Mouse (Mus musculus): ENCODE data around the gene Pcdh7. TPM values are rescaled to one million over a fixed set of nuclear protein-coding genes. Genes with fewer than 3 reads are reported as not detected.

Gene Pcdh7
- polyA plus RNA-seq, 1 experiment from 2014 or later, result 16.0 TPM

DNA sequence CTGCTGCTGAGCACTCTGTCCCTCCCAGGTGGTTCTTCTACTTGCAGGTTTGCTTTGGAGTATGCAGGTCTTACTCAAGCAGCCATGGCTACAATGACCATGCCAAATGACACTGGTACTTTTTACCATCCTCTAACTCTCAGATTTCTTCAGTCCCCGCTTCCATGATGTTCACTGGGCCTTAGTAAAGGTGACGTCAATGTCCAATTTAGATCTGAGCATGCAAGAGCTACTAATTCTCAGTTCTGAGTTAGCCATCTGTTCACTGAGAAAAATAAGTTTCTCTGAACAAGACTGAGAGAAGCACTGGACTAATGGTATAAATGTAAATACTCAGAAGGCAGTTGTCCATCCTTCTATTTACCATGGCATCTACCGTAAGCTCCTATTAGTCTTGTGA, 457.8 kb downstream of the Pcdh7 start:
- ATAC-seq, result no peak
- Histone ChIP-seq H3K9me3 (ENCODE audit: control insufficient read depth, low read length) (no peaks in the 10 kb centered on the region), H3K27ac (ENCODE audit: low read length) (no peak overlapping the region), H3K4me2 (ENCODE audit: low read length) (no peak overlapping the region), H3K4me3 (replicated peaks; ENCODE audit: low read length) (no peak overlapping the region), H3K9ac (replicated peaks; ENCODE audit: low read depth, low read length) (no peak overlapping the region), H3K4me1 (replicated peaks; ENCODE audit: control insufficient read depth, insufficient read depth, low read length) (no peaks in the 10 kb centered on the region), H3K36me3 (ENCODE audit: control insufficient read depth, insufficient read depth) (no peaks in the 10 kb centered on the region), H3K27me3 (replicated peaks; ENCODE audit: control insufficient read depth, insufficient read depth, low read length) (no peaks in the 10 kb centered on the region)
- 95% methylated on average over 3 of the region's 3 CpGs for WGBS

All from forebrain, embryonic 16.5 days (tissue).